Mouse (Mus musculus): ENCODE results near the gene Snrnp27. TPM values are rescaled to one million over a fixed set of nuclear protein-coding genes. Genes with fewer than 3 reads are reported as not detected.

Snrnp27 gene
- polyA plus RNA-seq, 1 experiment from 2014 or later, result 109 TPM

GRCm38 (mm10) chr6:86696213-86696612 is 11.9 kb upstream of the Snrnp27 start:
- Histone ChIP-seq H3K36me3 (ENCODE audit: control insufficient read depth, insufficient read depth, low read length) (peaks cover 77% of the 10 kb centered on the region), H3K9ac (ENCODE audit: low read length) (no peak overlapping the region), H3K27me3 (replicated peaks; ENCODE audit: control insufficient read depth, insufficient read depth, low read length) (no peaks in the 10 kb centered on the region), H3K4me3 (ENCODE audit: low read depth, low read length) (no peak overlapping the region), H3K4me1 (ENCODE audit: control insufficient read depth, insufficient read depth, low read length) (no peaks in the 10 kb centered on the region), H3K4me2 (ENCODE audit: low read length) (no peak overlapping the region), H3K27ac (ENCODE audit: low read depth, low read length) (no peak overlapping the region), H3K9me3 (replicated peaks; ENCODE audit: control insufficient read depth, low read length) (no peaks in the 10 kb centered on the region)
- ATAC-seq (no peak), DNase-seq (ENCODE audit: low spot score) (no peak)
- WGBS, result 88% methylated on average over 10 of the region's 10 CpGs

DNA sequence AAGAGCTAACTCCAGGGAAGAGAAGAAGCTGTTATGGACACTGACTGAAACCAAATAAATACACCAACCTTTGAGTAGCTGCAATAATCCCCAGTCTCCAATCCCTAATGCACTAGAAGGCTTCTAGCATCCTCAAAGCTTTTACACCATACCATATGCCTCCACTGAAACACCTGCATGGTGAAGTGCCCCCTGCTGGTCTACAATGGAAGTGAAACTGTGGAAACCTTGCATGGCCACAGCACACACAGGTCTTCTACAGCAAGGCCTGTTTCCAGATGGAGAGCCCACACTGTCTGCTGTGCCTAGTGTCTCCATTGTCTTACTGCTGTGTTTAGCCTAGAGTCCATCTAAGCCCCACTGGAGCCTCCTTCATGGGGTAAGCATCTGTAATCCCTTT is 10.1 kb upstream of the Snrnp27 start:
- Histone ChIP-seq H3K9me3 (replicated peaks; ENCODE audit: control insufficient read depth, low read length) (no peaks in the 10 kb centered on the region), H3K4me2 (ENCODE audit: low read length) (no peak overlapping the region), H3K27ac (ENCODE audit: low read depth, low read length) (no peak overlapping the region), H3K36me3 (ENCODE audit: control insufficient read depth, insufficient read depth, low read length) (peaks cover 76% of the 10 kb centered on the region), H3K27me3 (replicated peaks; ENCODE audit: control insufficient read depth, insufficient read depth, low read length) (no peaks in the 10 kb centered on the region), H3K4me3 (ENCODE audit: low read depth, low read length) (no peak overlapping the region), H3K9ac (ENCODE audit: low read length) (no peak overlapping the region), H3K4me1 (ENCODE audit: control insufficient read depth, insufficient read depth, low read length) (no peaks in the 10 kb centered on the region)
- DNase-seq (ENCODE audit: low spot score) (peak; percentile 54), ATAC-seq (no peak)

GRCm38 (mm10) chr6:86689671-86690070 is 5.3 kb upstream of the Snrnp27 start:
- WGBS, result 93% methylated on average over 3 of the region's 3 CpGs
- Histone ChIP-seq H3K36me3 (ENCODE audit: control insufficient read depth, insufficient read depth, low read length) (peaks cover 40% of the 10 kb centered on the region), H3K4me2 (ENCODE audit: low read length) (no peak overlapping the region)

GRCm38 (mm10) chr6:86686971-86687370 is 2.6 kb upstream of the Snrnp27 start:
- 57% methylated on average over 1 of the region's 1 CpGs for WGBS
- Histone ChIP-seq H3K4me3 (ENCODE audit: low read depth, low read length) (no peak overlapping the region), H3K9me3 (replicated peaks; ENCODE audit: control insufficient read depth, low read length) (no peaks in the 10 kb centered on the region), H3K4me1 (ENCODE audit: control insufficient read depth, insufficient read depth, low read length) (peaks cover 4% of the 10 kb centered on the region), H3K27me3 (replicated peaks; ENCODE audit: control insufficient read depth, insufficient read depth, low read length) (no peaks in the 10 kb centered on the region), H3K9ac (ENCODE audit: low read length) (no peak overlapping the region), H3K27ac (ENCODE audit: low read depth, low read length) (no peak overlapping the region), H3K36me3 (ENCODE audit: control insufficient read depth, insufficient read depth, low read length) (peaks cover 37% of the 10 kb centered on the region), H3K4me2 (ENCODE audit: low read length) (no peak overlapping the region)
- ATAC-seq, result no peak
- DNase-seq (ENCODE audit: low spot score), result no peak

More at GRCm38 (mm10) chr6:86689671-86690070, 5.3 kb upstream of the Snrnp27 start:
- Histone ChIP-seq H3K9ac (ENCODE audit: low read length) (no peak overlapping the region), H3K4me1 (ENCODE audit: control insufficient read depth, insufficient read depth, low read length) (no peaks in the 10 kb centered on the region), H3K27ac (ENCODE audit: low read depth, low read length) (no peak overlapping the region), H3K4me3 (ENCODE audit: low read depth, low read length) (no peak overlapping the region), H3K27me3 (replicated peaks; ENCODE audit: control insufficient read depth, insufficient read depth, low read length) (no peaks in the 10 kb centered on the region), H3K9me3 (replicated peaks; ENCODE audit: control insufficient read depth, low read length) (no peaks in the 10 kb centered on the region)
- ATAC-seq (no peak), DNase-seq (ENCODE audit: low spot score) (no peak)

- Histone ChIP-seq H3K4me1 (ENCODE audit: control insufficient read depth, insufficient read depth, low read length) (peaks cover 4% of the 10 kb centered on the region), H3K36me3 (ENCODE audit: control insufficient read depth, insufficient read depth, low read length) (peaks cover 39% of the 10 kb centered on the region), H3K9ac (ENCODE audit: low read length) (peak overlapping the region; percentile 78), H3K27me3 (replicated peaks; ENCODE audit: control insufficient read depth, insufficient read depth, low read length) (no peaks in the 10 kb centered on the region), H3K4me3 (ENCODE audit: low read depth, low read length) (peak overlapping the region; percentile 69), H3K4me2 (ENCODE audit: low read length) (peak overlapping the region; percentile 84), H3K27ac (ENCODE audit: low read depth, low read length) (no peak overlapping the region; the same call in 1 of the 2 replicates), H3K9me3 (replicated peaks; ENCODE audit: control insufficient read depth, low read length) (no peaks in the 10 kb centered on the region)
- DNase-seq (ENCODE audit: low spot score) (no peak), ATAC-seq (no peak; the same call in 1 of the 2 replicates)
- WGBS, result 36% methylated on average over 12 of the region's 12 CpGs
Observed at GRCm38 (mm10) chr6:86684655-86685011, 311 bp upstream of the Snrnp27 start.

- WGBS, result 86% methylated on average over 3 of the region's 3 CpGs
- no peak for DNase-seq (ENCODE audit: low spot score)
- Histone ChIP-seq H3K4me1 (ENCODE audit: control insufficient read depth, insufficient read depth, low read length) (peaks cover 4% of the 10 kb centered on the region), H3K9ac (ENCODE audit: low read length) (no peak overlapping the region), H3K27me3 (replicated peaks; ENCODE audit: control insufficient read depth, insufficient read depth, low read length) (no peaks in the 10 kb centered on the region), H3K9me3 (replicated peaks; ENCODE audit: control insufficient read depth, low read length) (no peaks in the 10 kb centered on the region), H3K4me3 (ENCODE audit: low read depth, low read length) (no peak overlapping the region), H3K36me3 (ENCODE audit: control insufficient read depth, insufficient read depth, low read length) (peaks cover 63% of the 10 kb centered on the region), H3K27ac (ENCODE audit: low read depth, low read length) (no peak overlapping the region), H3K4me2 (ENCODE audit: low read length) (no peak overlapping the region)
- ATAC-seq, result no peak
Observed at GRCm38 (mm10) chr6:86681289-86681688, 3.0 kb downstream of the Snrnp27 start.

- no peak for DNase-seq (ENCODE audit: low spot score)
- H3K4me3 ChIP-seq (ENCODE audit: low read depth, low read length), result no peak overlapping the region
- 92% methylated on average over 6 of the region's 6 CpGs for WGBS
- H3K27ac ChIP-seq (ENCODE audit: low read depth, low read length), result no peak overlapping the region
- no peak for ATAC-seq
- no peaks in the 10 kb centered on the region for H3K27me3 ChIP-seq (replicated peaks; ENCODE audit: control insufficient read depth, insufficient read depth, low read length)
- H3K36me3 ChIP-seq (ENCODE audit: control insufficient read depth, insufficient read depth, low read length), result peaks cover 93% of the 10 kb centered on the region
- H3K9ac ChIP-seq (ENCODE audit: low read length), result no peak overlapping the region
- H3K9me3 ChIP-seq (replicated peaks; ENCODE audit: control insufficient read depth, low read length), result no peaks in the 10 kb centered on the region
- no peaks in the 10 kb centered on the region for H3K4me1 ChIP-seq (ENCODE audit: control insufficient read depth, insufficient read depth, low read length)
- H3K4me2 ChIP-seq (ENCODE audit: low read length), result no peak overlapping the region
Observed at GRCm38 (mm10) chr6:86678341-86678740, 6.0 kb downstream of the Snrnp27 start.

GRCm38 (mm10) chr6:86670873-86671272 is 13.4 kb downstream of the Snrnp27 start:
- ATAC-seq (no peak), DNase-seq (ENCODE audit: low spot score) (peak; percentile 93)
- no peak overlapping the region for H3K4me3 ChIP-seq (ENCODE audit: low read depth, low read length)
- peaks cover 43% of the 10 kb centered on the region for H3K36me3 ChIP-seq (ENCODE audit: control insufficient read depth, insufficient read depth, low read length)
- no peak overlapping the region for H3K9ac ChIP-seq (ENCODE audit: low read length)
- 18% methylated on average over 2 of the region's 2 CpGs for WGBS
- no peaks in the 10 kb centered on the region for H3K27me3 ChIP-seq (replicated peaks; ENCODE audit: control insufficient read depth, insufficient read depth, low read length)
- H3K27ac ChIP-seq (ENCODE audit: low read depth, low read length), result peak overlapping the region; percentile 23; the same call in 1 of the 2 replicates
- no peak overlapping the region for H3K4me2 ChIP-seq (ENCODE audit: low read length)
- H3K4me1 ChIP-seq (ENCODE audit: control insufficient read depth, insufficient read depth, low read length), result peaks cover 11% of the 10 kb centered on the region; the same call in 1 of the 2 replicates
- no peaks in the 10 kb centered on the region for H3K9me3 ChIP-seq (replicated peaks; ENCODE audit: control insufficient read depth, low read length)

DNA sequence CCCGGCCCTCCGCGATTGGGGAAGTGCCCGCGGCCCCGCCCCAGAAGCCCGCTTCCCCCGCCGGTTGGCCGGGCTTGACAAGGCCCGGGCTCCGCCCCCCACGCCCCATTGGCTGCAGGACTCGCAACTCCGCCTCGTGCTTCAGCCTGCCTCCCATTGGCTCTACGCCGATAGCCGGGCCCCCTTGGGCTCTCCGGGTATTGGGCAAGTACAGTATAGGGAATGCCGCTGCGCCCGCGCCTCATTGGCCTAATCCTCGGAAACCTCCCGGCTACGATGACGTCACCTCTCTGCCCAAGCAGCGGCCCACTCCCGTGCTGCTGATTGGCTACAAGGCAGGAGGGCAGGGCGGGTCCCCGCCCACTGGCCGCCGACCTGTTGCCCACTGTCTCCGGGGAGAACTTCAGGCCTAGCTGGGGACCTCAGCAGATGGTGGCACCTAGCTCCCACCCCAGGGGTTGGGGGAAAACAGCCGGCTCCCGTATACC is 15.0 kb downstream of the Snrnp27 start:
- peaks cover 11% of the 10 kb centered on the region; the same call in 1 of the 2 replicates for H3K4me1 ChIP-seq (ENCODE audit: control insufficient read depth, insufficient read depth, low read length)
- DNase-seq (ENCODE audit: low spot score) (peak; percentile 100), ATAC-seq (peak; percentile 100)
- H3K4me3 ChIP-seq (ENCODE audit: low read depth, low read length), result peak overlapping the region; percentile 96
- peak overlapping the region; percentile 89 for H3K4me2 ChIP-seq (ENCODE audit: low read length)
- under 1% methylated on average over 34 of the region's 37 CpGs for WGBS
- H3K27me3 ChIP-seq (replicated peaks; ENCODE audit: control insufficient read depth, insufficient read depth, low read length), result no peaks in the 10 kb centered on the region
- no peaks in the 10 kb centered on the region for H3K9me3 ChIP-seq (replicated peaks; ENCODE audit: control insufficient read depth, low read length)
- H3K36me3 ChIP-seq (ENCODE audit: control insufficient read depth, insufficient read depth, low read length), result peaks cover 30% of the 10 kb centered on the region
- H3K27ac ChIP-seq (ENCODE audit: low read depth, low read length), result peak overlapping the region; percentile 44; the same call in 1 of the 2 replicates
- peak overlapping the region; percentile 87 for H3K9ac ChIP-seq (ENCODE audit: low read length)

Data from forebrain, embryonic 14.5 days (tissue).